Mouse (Mus musculus): ENCODE data around the gene Arhgef25. TPM values are rescaled to one million over a fixed set of nuclear protein-coding genes. Genes with fewer than 3 reads are reported as not detected.

Gene Arhgef25
- polyA plus RNA-seq, 1 experiment = 36.7 TPM

- no peak for DNase-seq
- Histone ChIP-seq H3K4me1 (ENCODE audit: control insufficient read depth, insufficient read depth, low read length) (peaks cover 8% of the 10 kb centered on the region; the same call in 1 of the 2 replicates), H3K4me3 (replicated peaks; ENCODE audit: extremely low read depth, low read depth, low read length) (no peak overlapping the region)
- TF ChIP-seq CTCF (IDR thresholded peaks at IDR 0.05; ENCODE audit: insufficient read depth, low read length) (no peak), POLR2A (IDR thresholded peaks at IDR 0.05; ENCODE audit: borderline replicate concordance, extremely low read depth, low read depth, low read length) (no peak)
- WGBS = 82% methylated on average over 16 of the region's 16 CpGs
These were observed 16.5 kb downstream of the Arhgef25 start for GRCm38 (mm10) chr10:127173148-127174065.

GRCm38 (mm10) chr10:127171631-127172200 is 18.2 kb downstream of the Arhgef25 start:
- 80% methylated on average over 15 of the region's 15 CpGs for WGBS
- no peak overlapping the region for H3K4me3 ChIP-seq (replicated peaks; ENCODE audit: extremely low read depth, low read depth, low read length)
- DNase-seq = no peak
- TF ChIP-seq POLR2A (IDR thresholded peaks at IDR 0.05; ENCODE audit: borderline replicate concordance, extremely low read depth, low read depth, low read length) (no peak), CTCF (IDR thresholded peaks at IDR 0.05; ENCODE audit: insufficient read depth, low read length) (no peak)
- 0 out of 2 replicates have a peak, but pooled peaks cover 5% of the 10 kb centered on the region for H3K4me1 ChIP-seq (ENCODE audit: control insufficient read depth, insufficient read depth, low read length)

- WGBS = 2% methylated on average over 29 of the region's 29 CpGs
- DNase-seq = peak; percentile 85
- H3K4me1 ChIP-seq (ENCODE audit: control insufficient read depth, insufficient read depth, low read length) = 0 out of 2 replicates have a peak, but pooled peaks cover 5% of the 10 kb centered on the region
- H3K4me3 ChIP-seq (replicated peaks; ENCODE audit: extremely low read depth, low read depth, low read length) = peak overlapping the region; percentile 38
- TF ChIP-seq POLR2A (IDR thresholded peaks at IDR 0.05; ENCODE audit: borderline replicate concordance, extremely low read depth, low read depth, low read length) (no peak), CTCF (IDR thresholded peaks at IDR 0.05; ENCODE audit: insufficient read depth, low read length) (peak; percentile 64)
These were observed 19.0 kb downstream of the Arhgef25 start for GRCm38 (mm10) chr10:127170837-127171272.

GRCm38 (mm10) chr10:127170002-127170401 is 19.9 kb downstream of the Arhgef25 start:
- 19% methylated on average over 22 of the region's 22 CpGs for WGBS
- TF ChIP-seq POLR2A (IDR thresholded peaks at IDR 0.05; ENCODE audit: borderline replicate concordance, extremely low read depth, low read depth, low read length) = no peak
- TF ChIP-seq CTCF (IDR thresholded peaks at IDR 0.05; ENCODE audit: insufficient read depth, low read length) = 0 out of 2 replicates have a peak, but pooled peaks have one; percentile 1
- no peak for DNase-seq
- H3K4me1 ChIP-seq (ENCODE audit: control insufficient read depth, insufficient read depth, low read length) = 0 out of 2 replicates have a peak, but pooled peaks cover 5% of the 10 kb centered on the region
- H3K4me3 ChIP-seq (replicated peaks; ENCODE audit: extremely low read depth, low read depth, low read length) = no peak overlapping the region

- 35% methylated on average over 10 of the region's 10 CpGs for WGBS
- peak; percentile 46 for DNase-seq
These were observed 22.2 kb downstream of the Arhgef25 start for GRCm38 (mm10) chr10:127167614-127168192.

GRCm38 (mm10) chr10:127166771-127167613 is 22.9 kb downstream of the Arhgef25 start:
- DNase-seq = no peak
- no peak for TF ChIP-seq CTCF (IDR thresholded peaks at IDR 0.05; ENCODE audit: insufficient read depth, low read length)
- no peak for TF ChIP-seq POLR2A (IDR thresholded peaks at IDR 0.05; ENCODE audit: borderline replicate concordance, extremely low read depth, low read depth, low read length)
- H3K4me1 ChIP-seq (ENCODE audit: control insufficient read depth, insufficient read depth, low read length) = peaks cover 9% of the 10 kb centered on the region; the same call in 1 of the 2 replicates
- H3K4me3 ChIP-seq (replicated peaks; ENCODE audit: extremely low read depth, low read depth, low read length) = peak overlapping the region; percentile 75
- WGBS = 32% methylated on average over 15 of the region's 15 CpGs

More at GRCm38 (mm10) chr10:127167614-127168192, 22.2 kb downstream of the Arhgef25 start:
- no peak for TF ChIP-seq CTCF (IDR thresholded peaks at IDR 0.05; ENCODE audit: insufficient read depth, low read length)
- peaks cover 9% of the 10 kb centered on the region; the same call in 1 of the 2 replicates for H3K4me1 ChIP-seq (ENCODE audit: control insufficient read depth, insufficient read depth, low read length)
- H3K4me3 ChIP-seq (replicated peaks; ENCODE audit: extremely low read depth, low read depth, low read length) = peak overlapping the region; percentile 2

- H3K4me1 ChIP-seq (ENCODE audit: control insufficient read depth, insufficient read depth, low read length) = peaks cover 9% of the 10 kb centered on the region; the same call in 1 of the 2 replicates
- TF ChIP-seq CTCF (IDR thresholded peaks at IDR 0.05; ENCODE audit: insufficient read depth, low read length) (no peak), POLR2A (IDR thresholded peaks at IDR 0.05; ENCODE audit: borderline replicate concordance, extremely low read depth, low read depth, low read length) (no peak)
- 10% methylated on average over 11 of the region's 11 CpGs for WGBS
- peak overlapping the region; percentile 75 for H3K4me3 ChIP-seq (replicated peaks; ENCODE audit: extremely low read depth, low read depth, low read length)
- DNase-seq = no peak
These were observed 23.5 kb downstream of the Arhgef25 start for GRCm38 (mm10) chr10:127166404-127166715.

GRCm38 (mm10) chr10:127165654-127166403 is 24.1 kb downstream of the Arhgef25 start:
- peak; percentile 70 for DNase-seq
- peaks cover 5% of the 10 kb centered on the region; the same call in 1 of the 2 replicates for H3K4me1 ChIP-seq (ENCODE audit: control insufficient read depth, insufficient read depth, low read length)
- WGBS = under 1% methylated on average over 56 of the region's 56 CpGs
- H3K4me3 ChIP-seq (replicated peaks; ENCODE audit: extremely low read depth, low read depth, low read length) = peak overlapping the region; percentile 75
- TF ChIP-seq CTCF (IDR thresholded peaks at IDR 0.05; ENCODE audit: insufficient read depth, low read length) (no peak), POLR2A (IDR thresholded peaks at IDR 0.05; ENCODE audit: borderline replicate concordance, extremely low read depth, low read depth, low read length) (peak; percentile 28; the same call in 1 of the 2 replicates)
